Mouse (Mus musculus) lung, postnatal 14 days (tissue): Measurements from ENCODE around the gene Hydin.
"Not testable (repeated sequence)": the region's sequence is repeated elsewhere in the genome, so short reads cannot be mapped to it uniquely, and the experiment has no call there.

Source experiments
- DNase-seq: peaks from one replicate; pipeline ENCODE4 v3.0.0; 2021

The Hydin gene

GRCm38 (mm10) chr8:110454466-110454865, 187.7 kb downstream of the Hydin start:
- no peak for DNase-seq

GRCm38 (mm10) chr8:110457424-110457823, 190.6 kb downstream of the Hydin start:
- DNase-seq: no peak

- DNase-seq: no peak
Measured at GRCm38 (mm10) chr8:110462627-110463208, 195.9 kb downstream of the Hydin start.

DNA sequence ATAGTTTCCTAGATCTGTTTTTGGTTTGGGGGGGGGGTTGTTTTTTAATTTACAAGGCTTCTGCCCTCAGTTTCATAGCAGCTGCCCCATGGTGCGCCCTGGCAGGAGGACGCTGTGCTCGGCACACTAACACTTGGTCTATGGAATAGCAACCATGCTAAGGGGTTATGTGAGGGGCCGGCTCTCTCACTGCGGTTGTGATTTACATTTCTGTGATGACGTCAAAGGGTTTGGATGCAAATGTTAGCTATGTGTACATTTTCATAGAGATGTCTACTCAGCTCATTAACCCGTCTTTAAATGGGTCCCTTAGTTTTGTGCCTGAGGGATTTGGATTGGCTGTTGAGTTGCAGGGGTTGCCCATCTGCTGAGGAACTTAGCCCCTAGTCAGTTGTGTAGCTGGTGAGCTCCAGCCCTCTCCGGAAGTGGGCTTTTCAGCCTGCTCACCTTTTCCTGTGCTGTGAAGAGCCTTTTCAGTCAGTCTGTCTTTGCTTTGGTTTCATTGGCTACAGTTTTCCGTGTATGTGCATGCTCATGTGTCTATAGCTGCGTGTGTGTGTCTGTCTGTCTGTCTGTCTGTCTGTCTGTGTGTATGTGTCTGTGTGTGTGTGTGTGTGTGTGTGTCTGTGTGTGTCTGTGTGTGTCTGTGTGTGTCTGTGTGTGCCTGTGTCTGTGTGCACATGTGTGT, 197.1 kb downstream of the Hydin start:
- DNase-seq: no peak

- DNase-seq: no peak
Measured at GRCm38 (mm10) chr8:110465606-110466005, 198.8 kb downstream of the Hydin start.

DNA sequence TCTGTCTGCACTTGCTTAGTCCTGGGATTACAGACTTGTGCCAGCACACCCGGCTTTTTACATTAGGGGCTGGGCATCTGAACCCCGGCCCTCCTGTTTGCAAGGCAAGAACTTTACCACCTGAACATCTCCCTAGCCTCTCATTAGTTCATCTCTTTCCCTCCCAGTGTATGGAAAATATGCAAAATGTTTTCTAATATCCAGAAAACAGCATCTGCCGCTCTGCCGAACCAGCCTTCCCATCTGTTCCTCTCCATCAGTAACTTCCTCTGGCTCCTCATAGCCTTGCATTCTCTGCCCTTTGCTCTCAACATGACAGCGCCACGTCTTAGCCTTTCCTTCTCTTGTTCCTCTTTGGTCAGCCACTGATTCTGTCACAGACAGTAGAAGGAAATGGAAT, 210.5 kb downstream of the Hydin start:
- DNase-seq: no peak

DNA sequence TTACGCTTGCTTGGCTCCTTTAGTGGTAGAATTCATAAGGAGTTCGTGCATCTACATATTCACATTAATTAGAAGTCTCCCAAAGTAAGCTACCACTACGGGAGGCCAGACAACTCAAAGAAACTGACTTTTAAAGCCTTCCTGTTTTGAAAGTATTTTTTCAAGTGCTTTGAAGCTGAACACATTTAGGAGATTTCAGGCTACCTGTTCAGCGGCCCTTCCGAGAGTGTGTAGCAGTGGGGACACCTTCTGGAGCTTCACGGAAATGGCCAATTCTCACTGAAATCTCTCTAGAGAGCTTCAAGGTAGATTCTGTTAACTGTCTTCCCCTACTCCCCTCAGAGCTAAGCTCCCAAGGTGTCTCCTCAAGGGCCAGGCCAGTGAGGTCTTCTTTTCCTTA, 211.8 kb downstream of the Hydin start:
- DNase-seq: no peak

GRCm38 (mm10) chr8:110479401-110479800, 212.6 kb downstream of the Hydin start:
- DNase-seq: no peak

- DNase-seq: no peak
Measured at GRCm38 (mm10) chr8:110482275-110482674, 215.5 kb downstream of the Hydin start.

- peak; percentile 49 for DNase-seq
Measured at GRCm38 (mm10) chr8:110485234-110485633, 218.5 kb downstream of the Hydin start.

DNA sequence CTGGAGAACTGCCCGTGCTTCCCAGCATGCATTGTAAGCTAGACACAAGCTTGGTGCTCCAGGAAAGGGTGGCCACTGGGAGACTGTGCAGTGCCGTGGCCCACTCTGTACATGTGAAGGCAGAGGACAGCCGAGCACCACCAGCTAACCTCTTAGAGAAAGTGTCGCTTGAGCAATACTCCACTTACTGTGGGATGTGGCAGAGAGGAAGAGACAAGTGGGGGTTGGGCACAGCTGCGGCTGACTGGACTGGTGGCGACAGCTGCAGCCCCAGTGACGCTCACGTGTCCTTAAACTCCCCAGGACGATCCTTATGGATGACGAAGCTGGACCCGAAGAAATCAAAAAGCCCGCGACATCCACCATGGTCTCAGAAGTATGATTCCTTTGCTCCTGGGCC, 219.2 kb downstream of the Hydin start:
- DNase-seq: no peak

DNA sequence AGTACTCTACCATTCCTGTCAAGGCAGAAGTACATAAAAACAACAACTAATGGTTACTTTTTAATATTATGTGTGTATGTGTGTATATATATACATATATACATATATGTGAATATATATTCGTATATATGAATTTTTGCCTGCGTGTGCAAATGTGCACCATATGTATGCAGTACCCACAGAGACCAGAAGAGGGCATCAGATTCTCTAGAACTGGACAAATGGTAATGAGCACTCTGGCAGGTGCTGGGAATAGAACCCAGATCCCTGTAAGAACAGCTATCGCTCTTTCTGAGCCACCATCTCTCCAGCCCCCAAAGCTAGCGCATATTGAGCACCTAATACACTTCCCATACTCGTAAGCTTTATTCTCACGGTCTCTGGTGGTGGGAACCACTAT, 220.9 kb downstream of the Hydin start:
- no peak for DNase-seq

DNA sequence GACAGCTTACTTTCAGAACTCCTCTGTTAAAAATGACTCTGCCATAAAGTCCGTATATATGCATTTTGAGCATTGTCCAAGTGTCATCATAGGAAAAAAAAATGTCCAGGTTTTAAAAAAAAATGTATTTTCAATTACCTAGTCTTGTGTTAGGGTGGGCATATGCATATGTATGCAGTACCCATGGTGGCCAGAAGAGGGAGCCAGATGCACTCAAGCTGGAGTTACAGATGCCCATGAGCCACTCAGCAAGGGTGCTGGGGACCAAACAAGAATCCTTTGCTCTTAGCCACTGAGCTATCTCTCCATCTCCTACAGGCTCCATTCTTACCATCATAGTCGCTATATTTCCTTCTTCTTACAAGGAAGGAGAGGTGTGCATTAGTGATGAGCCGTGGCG, 222.6 kb downstream of the Hydin start:
- DNase-seq: no peak

- DNase-seq: no peak
Measured at GRCm38 (mm10) chr8:110491118-110491517, 224.3 kb downstream of the Hydin start.

GRCm38 (mm10) chr8:110496286-110496685, 229.5 kb downstream of the Hydin start:
- DNase-seq: no peak

- DNase-seq: no peak
Measured at GRCm38 (mm10) chr8:110500253-110500652, 233.5 kb downstream of the Hydin start.

- DNase-seq: no peak
Measured at GRCm38 (mm10) chr8:110500661-110501060, 233.9 kb downstream of the Hydin start.

DNA sequence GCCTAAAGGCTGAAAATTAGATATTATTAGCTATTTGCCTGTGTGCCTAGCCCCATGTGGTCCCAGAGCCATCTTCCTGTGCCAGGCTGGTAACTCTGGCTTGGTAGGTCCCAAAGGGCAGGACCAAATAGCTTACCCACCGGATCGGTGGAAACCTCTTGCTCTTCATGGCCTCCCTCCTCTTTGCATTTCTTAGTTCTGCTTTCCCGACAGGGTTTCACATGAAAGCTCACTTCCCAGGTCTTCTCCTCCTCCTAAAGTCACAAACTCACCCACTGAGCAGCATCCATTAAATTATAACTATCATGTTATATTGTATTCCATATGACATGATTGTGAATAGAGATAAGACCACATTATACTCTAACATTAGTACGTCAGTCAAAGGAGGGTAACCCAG, 234.6 kb downstream of the Hydin start:
- DNase-seq: no peak

GRCm38 (mm10) chr8:110502880-110503279, 236.1 kb downstream of the Hydin start:
- DNase-seq: no peak

GRCm38 (mm10) chr8:110508766-110509165, 242.0 kb downstream of the Hydin start:
- DNase-seq: peak; percentile 18

DNA sequence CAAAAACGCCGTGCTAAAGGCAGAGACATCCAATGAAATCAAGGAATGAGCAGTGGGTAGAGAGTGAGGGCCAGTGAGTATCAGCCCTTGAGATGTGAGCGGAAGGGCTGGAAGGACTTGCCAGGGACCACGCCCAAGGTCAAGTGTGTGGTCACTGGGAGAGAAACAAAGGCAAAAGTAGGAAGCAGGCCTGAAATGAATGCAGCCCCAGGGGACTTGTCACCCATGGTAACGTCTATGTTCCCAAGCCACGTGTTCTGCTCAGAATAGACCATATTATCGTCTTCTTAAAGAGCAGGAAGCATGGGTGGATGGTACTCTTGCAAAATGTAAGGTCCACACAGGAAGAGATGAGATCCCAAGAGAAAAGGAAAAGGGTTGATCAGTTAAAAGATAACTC, 253.0 kb downstream of the Hydin start:
- DNase-seq: no peak

- DNase-seq: no peak
Measured at GRCm38 (mm10) chr8:110521851-110522250, 255.1 kb downstream of the Hydin start.

- not testable (repeated sequence) for DNase-seq
Measured at GRCm38 (mm10) chr8:110522495-110522894, 255.7 kb downstream of the Hydin start.

GRCm38 (mm10) chr8:110522985-110523384, 256.2 kb downstream of the Hydin start:
- no peak for DNase-seq

- no peak for DNase-seq
Measured at GRCm38 (mm10) chr8:110525229-110525628, 258.5 kb downstream of the Hydin start.
